In the genomic region with DNA sequence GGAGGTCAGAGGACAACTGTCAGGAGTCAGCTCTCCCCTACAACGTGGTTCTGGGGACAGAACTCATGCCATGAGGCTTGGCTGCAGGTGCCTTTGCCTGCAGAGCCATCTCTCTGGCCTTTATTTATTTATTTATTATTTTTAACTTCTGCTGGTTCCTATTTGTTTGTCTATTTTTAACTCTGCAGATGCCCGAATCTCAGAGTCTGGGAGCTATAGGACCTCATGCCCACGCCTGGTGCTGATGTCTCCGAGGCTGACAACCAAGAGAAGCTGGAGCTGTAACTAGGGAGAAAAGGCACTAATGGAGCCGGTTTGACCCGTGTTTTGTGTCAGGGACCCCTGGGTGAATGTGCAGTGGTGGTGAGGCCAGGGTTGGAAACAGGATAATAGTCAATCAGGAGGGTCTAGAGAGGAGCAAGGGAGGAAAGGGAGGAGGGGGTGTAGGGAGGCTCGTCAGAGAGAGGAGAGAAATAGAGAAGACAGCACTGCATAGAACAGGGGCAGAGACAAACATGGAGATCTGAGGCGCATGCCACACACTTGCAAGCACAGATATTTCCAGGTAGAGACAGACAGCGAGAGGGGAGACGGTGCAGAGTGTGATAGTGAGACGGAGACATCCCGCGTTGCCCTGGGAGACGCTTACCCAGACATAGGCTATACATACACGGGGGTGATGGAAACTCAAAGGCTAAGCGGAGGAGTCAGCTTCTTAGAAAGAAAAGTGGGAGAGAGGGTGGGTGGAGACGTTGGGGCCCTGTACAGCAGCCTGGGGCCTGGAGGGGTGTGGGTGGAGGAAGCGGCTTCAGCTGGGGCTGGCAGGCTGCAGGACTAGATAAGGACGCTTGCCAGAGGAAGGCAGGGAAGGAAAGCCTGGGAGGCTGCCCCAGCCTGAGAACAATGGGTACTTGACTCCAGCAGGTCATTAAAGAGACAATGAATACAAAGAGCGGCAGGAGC, we compare ENCODE assay signal across 8 mouse cellular contexts. TPM values are rescaled to one million over a fixed set of nuclear protein-coding genes. Genes with fewer than 3 reads are reported as not detected.
DNase-seq lines count a peak whose midpoint lies in the region; ATAC-seq and TF ChIP-seq lines count a peak whose summit lies in the region.

No protein-coding gene starts in this region.

- no peaks in the 10 kb centered on the region; the same call in 1 of the 2 replicates for H3K36me3 ChIP-seq in heart, adult 2 months (ENCODE audit: control insufficient read depth, insufficient read depth, low read length)
- H3K36me3 ChIP-seq in liver, embryonic 14.5 days (replicated peaks; ENCODE audit: control insufficient read depth, insufficient read depth, low read depth), result no peaks in the 10 kb centered on the region
- no peaks in the 10 kb centered on the region for H3K36me3 ChIP-seq in neural tube, embryonic 13.5 days

- no peaks in the 10 kb centered on the region for H3K9me3 ChIP-seq in liver, embryonic 14.5 days (ENCODE audit: control insufficient read depth, low read length)
- no peaks in the 10 kb centered on the region for H3K9me3 ChIP-seq in neural tube, embryonic 13.5 days

- TF ChIP-seq POLR2A in heart, adult 2 months (IDR thresholded peaks at IDR 0.05; ENCODE audit: insufficient read depth, low read depth, low read length), result no peak

- peaks cover 12% of the 10 kb centered on the region for H3K4me1 ChIP-seq in heart, adult 2 months (ENCODE audit: control insufficient read depth, insufficient read depth, low read length)
- peaks cover 38 to 54% of the 10 kb centered on the region in 2 experiments for H3K4me1 ChIP-seq in liver, embryonic 14.5 days (replicated peaks; ENCODE audit: control insufficient read depth in 2 of 2, insufficient read depth in 2 of 2, low read length in 1 of 2)
- H3K4me1 ChIP-seq in neural tube, embryonic 13.5 days (replicated peaks), result peaks cover 21% of the 10 kb centered on the region

- WGBS in heart, adult 2 months, result 17% methylated on average over 20 of the region's 20 CpGs
- 5% methylated on average over 20 of the region's 20 CpGs for WGBS in liver, embryonic 14.5 days (ENCODE audit: insufficient replicate concordance)
- whole genome bisulfite sequencing in neural tube, embryonic 13.5 days, result 13% methylated on average over 20 of the region's 20 CpGs

- TF ChIP-seq EP300 in heart, adult 2 months (IDR thresholded peaks at IDR 0.05; ENCODE audit: insufficient read depth, low read depth, low read length), result peak; percentile 74
- peak; percentile 78 for TF ChIP-seq EP300 in liver, embryonic 14.5 days (IDR thresholded peaks at IDR 0.05; ENCODE audit: low read depth)

- no peaks in the 10 kb centered on the region for H3K27me3 ChIP-seq in heart, adult 2 months (ENCODE audit: control insufficient read depth, insufficient read depth, low read length)
- H3K27me3 ChIP-seq in liver, embryonic 14.5 days (ENCODE audit: control insufficient read depth, insufficient read depth, low read length), result peaks cover 22% of the 10 kb centered on the region
- H3K27me3 ChIP-seq in neural tube, embryonic 13.5 days, result peaks cover 52% of the 10 kb centered on the region

- peak overlapping the region; percentile 33; the same call in 1 of the 2 replicates for H3K27ac ChIP-seq in heart, adult 2 months
- H3K27ac ChIP-seq in liver, embryonic 14.5 days, result peak overlapping the region; percentile 99
- peak overlapping the region; percentile 30 for H3K27ac ChIP-seq in neural tube, embryonic 13.5 days (replicated peaks)

- no peak for TF ChIP-seq CTCF in heart, adult 2 months (IDR thresholded peaks at IDR 0.05)
- peak; percentile 25 for TF ChIP-seq CTCF in liver, embryonic 14.5 days (IDR thresholded peaks at IDR 0.05; ENCODE audit: low read depth)

- no peak overlapping the region for H3K4me3 ChIP-seq in heart, adult 2 months
- H3K4me3 ChIP-seq in liver, embryonic 14.5 days (ENCODE audit: insufficient read depth in 1 of 2, low read depth in 2 of 2, low read length in 2 of 2), result peak overlapping the region; percentile 63 to 72
- peak overlapping the region; percentile 2; the same call in 1 of the 2 replicates for H3K4me3 ChIP-seq in neural tube, embryonic 13.5 days

- peak; percentile 80 for DNase-seq in MEL-GATA-1-ER (ENCODE audit: extremely low read depth, low read depth)
- peak; percentile 49 for DNase-seq in embryo, embryonic 10 days (ENCODE audit: low spot score)
- peak; percentile 64 to 81 for DNase-seq in heart, adult 2 months
- peak; percentile 55 for DNase-seq in kidney, adult 11 months
- DNase-seq in liver, embryonic 14.5 days (ENCODE audit: low read depth in 3 of 3, low spot score in 3 of 3), result peak; percentile 81 to 88 (median 83)
- no peak for DNase-seq in urinary bladder, postnatal 4 days (ENCODE audit: low spot score in 2 of 2)
- DNase-seq in T-cell, adult 2 months (ENCODE audit: low spot score), result no peak

- ATAC-seq in liver, embryonic 14.5 days (ENCODE audit: insufficient read depth), result peak; percentile 98
- ATAC-seq in neural tube, embryonic 13.5 days (ENCODE audit: low read depth), result peak; percentile 62

- no peak overlapping the region for H3K9ac ChIP-seq in heart, adult 2 months (ENCODE audit: low read depth, low read length)
- peak overlapping the region; percentile 94 for H3K9ac ChIP-seq in liver, embryonic 14.5 days (replicated peaks)
- peak overlapping the region; percentile 54 for H3K9ac ChIP-seq in neural tube, embryonic 13.5 days

- peak overlapping the region; percentile 88 for H3K4me2 ChIP-seq in liver, embryonic 14.5 days (ENCODE audit: low read depth)
- H3K4me2 ChIP-seq in neural tube, embryonic 13.5 days, result peak overlapping the region; percentile 41

- intact Hi-C loops in heart, adult 2 months (cut with DNase I), result loop anchor here (5.0 kb wide), 1 partner anchor 71 kb away; no protein-coding TSS in a partner anchor

- H3K79me2 ChIP-seq in heart, adult 2 months (replicated peaks; ENCODE audit: control insufficient read depth, insufficient read depth, low read length), result no peaks in the 10 kb centered on the region

RNA-seq across cellular contexts. Expression of a gene that starts 32.0 kb away (rescaled TPM):
- total RNA-seq in heart, adult 2 months (2021), result 10 to 100 TPM; 14.4 to 15.8 TPM
- polyA plus RNA-seq in heart, adult 2 months (2012; rRNA removed), result 20.0 and 22.3 TPM in 2 replicates
- polyA plus RNA-seq in liver, embryonic 14.5 days (2012; rRNA removed), result 8.6 and 9.9 TPM in 2 replicates
- 15.8 and 16.4 TPM in 2 replicates for polyA plus RNA-seq in liver, embryonic 14.5 days (2014; fragmentation: Nextera tagmentation; extraction: Ambion mirVana)
- 5.8 and 6.8 TPM in 2 replicates for polyA plus RNA-seq in neural tube, embryonic 13.5 days (2015; fragmentation: Nextera tagmentation; extraction: Ambion mirVana)

Comparison
In these comparisons a context has a peak if more than half of its experiments do, and no peak if none do; other contexts are left out.
1. DNase-seq: peak in MEL-GATA-1-ER (single experiment), embryo, embryonic 10 days (single experiment), heart, adult 2 months (2 of 2), kidney, adult 11 months (single experiment) and liver, embryonic 14.5 days (3 of 3); none in urinary bladder, postnatal 4 days (0 of 2) and T-cell, adult 2 months (single experiment).
2. H3K27ac ChIP-seq: peak in every context shown above with its lines; median percentile 99 in liver, embryonic 14.5 days; 33 in heart, adult 2 months; 30 in neural tube, embryonic 13.5 days.